Mouse (Mus musculus) stomach, postnatal 0 days (tissue): ENCODE measurements around the gene Trpm7. TPM values are rescaled to one million over a fixed set of nuclear protein-coding genes. Genes with fewer than 3 reads are reported as not detected.

Experiments used
- ATAC-seq: fragments of 200-750 bp; cut with Nextera tagmentation; 2 replicates; pipeline ENCODE4 v1.8.0; 2017; ENCODE audit not compliant: low FRiP score, low TSS enrichment
- DNase-seq: peaks from one replicate; pipeline ENCODE4 v3.0.0-alpha.2; 2016; ENCODE audit warnings: low spot score
- H3K27ac ChIP-seq: fragments of 300-500 bp; sonication (generic); replicated peaks from 2 replicates; pipeline ENCODE4 v1.5.1; 2014; ENCODE audit warnings: mild to moderate bottlenecking, control low read depth
- H3K27me3 ChIP-seq: fragments of 300-500 bp; sonication (generic); 2 replicates; pipeline ENCODE4 v1.6.1; 2014; ENCODE audit warnings: low read length; ENCODE audit not compliant: control insufficient read depth, insufficient read depth
- H3K36me3 ChIP-seq: fragments of 300-500 bp; sonication (generic); 2 replicates; pipeline ENCODE4 v1.6.1; 2014; ENCODE audit warnings: low read length, mixed read lengths; ENCODE audit not compliant: control insufficient read depth, insufficient read depth
- H3K4me1 ChIP-seq: fragments of 300-500 bp; sonication (generic); replicated peaks from 2 replicates; pipeline ENCODE4 v1.6.1; 2014; ENCODE audit warnings: antibody characterized with exemption; ENCODE audit not compliant: control insufficient read depth, insufficient read depth
- H3K4me2 ChIP-seq: fragments of 300-500 bp; sonication (generic); replicated peaks from 2 replicates; pipeline ENCODE4 v1.6.1; 2014; ENCODE audit warnings: low read depth, mild to moderate bottlenecking, control low read depth, moderate library complexity
- H3K4me3 ChIP-seq: fragments of 300-500 bp; sonication (generic); 2 replicates; pipeline ENCODE4 v1.5.1; 2014; ENCODE audit warnings: low read depth, low read length, control low read depth
- H3K9ac ChIP-seq: fragments of 300-500 bp; sonication (generic); 2 replicates; pipeline ENCODE4 v1.6.1; 2014; ENCODE audit warnings: mild to moderate bottlenecking, low read length, control low read depth, mixed read lengths
- H3K9me3 ChIP-seq: fragments of 300-500 bp; sonication (generic); 2 replicates; pipeline ENCODE4 v1.6.1; 2016; ENCODE audit warnings: low read length; ENCODE audit not compliant: control insufficient read depth
- CTCF ChIP-seq: IDR thresholded peaks from 2 replicates; pipeline ENCODE4 v1.5.1; 2016; ENCODE audit warnings: antibody characterized with exemption, low read depth, mild to moderate bottlenecking, moderate library complexity
- EP300 ChIP-seq: optimal IDR thresholded peaks from 2 replicates; pipeline ENCODE3; 2016; ENCODE audit warnings: antibody characterized with exemption
- WGBS: fragments of 180-500 bp; shearing (Covaris S2); extraction: QIAGEN DNeasy Blood & Tissue Kit; methylation state at CpG from one replicate; pipeline ENCODE4 v1.1.7; 2014; 5-methylcytosine and 5-hydroxymethylcytosine counted together
- polyA plus RNA-seq: library from polyadenylated mRNA; unstranded; fragments of >200 nt; fragmentation: Nextera tagmentation; extraction: Ambion mirVana; gene quantifications from 2 replicates; pipeline ENCODE4 v1.2.1, GENCODE M21; 2015

Gene Trpm7
- polyA plus RNA-seq, 1 experiment from 2014 or later = 22.4 TPM

DNA sequence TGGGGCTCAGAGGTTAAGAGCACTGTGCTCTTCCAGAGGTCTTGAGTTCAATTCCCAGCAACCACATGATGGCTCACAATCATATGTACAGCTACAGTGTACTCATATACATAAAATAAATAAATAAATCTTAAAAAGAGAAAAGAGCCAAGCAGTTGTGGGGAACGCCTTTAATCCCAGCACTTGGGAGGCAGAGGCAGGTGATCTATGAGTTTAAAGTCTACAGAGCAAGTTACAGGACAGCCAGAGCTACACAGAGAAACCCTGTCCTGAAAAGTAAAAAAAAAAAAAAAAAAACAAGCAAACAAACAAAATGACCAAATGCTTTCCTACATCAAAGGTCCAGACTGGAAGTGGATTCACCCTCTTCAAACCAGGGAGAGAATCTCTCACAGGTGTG, 2.0 kb upstream of the Trpm7 start:
- DNase-seq (no peak), ATAC-seq (no peak)
- Histone ChIP-seq H3K27ac (no peak overlapping the region), H3K9ac (no peak overlapping the region), H3K4me1 (no peaks in the 10 kb centered on the region), H3K27me3 (no peaks in the 10 kb centered on the region), H3K4me2 (no peak overlapping the region), H3K36me3 (no peaks in the 10 kb centered on the region), H3K9me3 (no peaks in the 10 kb centered on the region), H3K4me3 (no peak overlapping the region)
- 86% methylated on average over 1 of the region's 1 CpGs for WGBS
- no peak for TF ChIP-seq CTCF

DNA sequence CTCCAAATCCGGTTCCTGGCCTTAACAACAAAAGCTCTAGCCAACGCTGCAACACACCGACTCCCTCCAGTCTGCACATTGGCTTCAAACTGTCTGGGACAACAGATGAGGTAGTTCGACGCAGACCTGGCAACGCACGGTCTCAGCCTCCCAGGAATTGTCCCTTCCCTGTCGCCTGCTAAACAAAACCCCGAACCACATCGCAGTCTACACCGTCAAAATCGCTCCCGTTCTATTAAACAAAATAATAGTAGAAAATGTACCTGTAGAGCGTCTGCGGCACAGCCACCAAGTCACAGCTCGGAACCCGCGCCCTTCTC, 554 bp downstream of the Trpm7 start:
- H3K4me3 ChIP-seq = peak overlapping the region; percentile 88
- H3K36me3 ChIP-seq = no peaks in the 10 kb centered on the region
- no peaks in the 10 kb centered on the region for H3K4me1 ChIP-seq
- no peaks in the 10 kb centered on the region for H3K27me3 ChIP-seq
- peak overlapping the region; percentile 86 for H3K9ac ChIP-seq
- DNase-seq (no peak), ATAC-seq (peak; percentile 60)
- WGBS = under 1% methylated on average over 18 of the region's 18 CpGs
- TF ChIP-seq CTCF = no peak
- no peak for TF ChIP-seq EP300
- H3K4me2 ChIP-seq = peak overlapping the region; percentile 72
- H3K27ac ChIP-seq = peak overlapping the region; percentile 99
- H3K9me3 ChIP-seq = no peaks in the 10 kb centered on the region

DNA sequence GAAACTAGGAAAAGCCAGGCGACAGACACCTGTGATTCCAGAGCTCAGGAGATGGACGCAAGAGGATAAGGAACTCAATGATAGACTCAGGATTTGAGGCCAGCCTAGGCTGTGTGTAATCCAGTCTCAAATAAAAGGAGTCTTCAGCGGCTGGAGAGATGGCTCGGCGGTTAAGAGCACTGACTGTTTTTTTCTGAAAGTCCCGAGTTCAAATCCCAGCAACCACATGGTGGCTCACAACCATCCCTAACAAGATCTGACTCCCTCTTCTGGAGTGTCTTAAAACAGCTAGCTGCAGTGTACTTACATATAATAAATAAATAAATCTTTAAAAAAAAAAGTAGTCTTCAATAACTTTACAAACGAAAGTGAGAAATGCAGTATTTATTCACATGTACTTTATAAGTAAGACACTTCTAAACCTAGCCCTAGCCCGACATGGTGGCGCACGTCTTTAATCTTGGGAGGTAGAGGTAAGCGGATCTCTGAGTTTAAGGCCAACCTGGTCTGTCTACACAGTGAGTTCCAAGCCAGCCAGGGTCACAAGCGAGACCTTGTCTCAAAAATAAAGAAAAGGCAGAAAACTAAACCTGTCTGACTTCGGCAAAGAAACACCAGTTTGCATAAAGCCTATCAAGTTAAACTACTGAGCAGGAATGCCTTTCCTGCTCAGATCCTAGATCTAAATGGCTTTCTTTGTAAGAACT, 1.1 kb downstream of the Trpm7 start:
- no peaks in the 10 kb centered on the region for H3K9me3 ChIP-seq
- H3K27me3 ChIP-seq = no peaks in the 10 kb centered on the region
- peak overlapping the region; percentile 99 for H3K27ac ChIP-seq
- H3K4me3 ChIP-seq = peak overlapping the region; percentile 88
- ATAC-seq = no peak
- TF ChIP-seq CTCF (peak; percentile 37), EP300 (no peak)
- H3K4me2 ChIP-seq = peak overlapping the region; percentile 72
- H3K36me3 ChIP-seq = no peaks in the 10 kb centered on the region
- H3K4me1 ChIP-seq = no peaks in the 10 kb centered on the region
- DNase-seq = no peak
- H3K9ac ChIP-seq = peak overlapping the region; percentile 86
- WGBS = 19% methylated on average over 13 of the region's 13 CpGs

DNA sequence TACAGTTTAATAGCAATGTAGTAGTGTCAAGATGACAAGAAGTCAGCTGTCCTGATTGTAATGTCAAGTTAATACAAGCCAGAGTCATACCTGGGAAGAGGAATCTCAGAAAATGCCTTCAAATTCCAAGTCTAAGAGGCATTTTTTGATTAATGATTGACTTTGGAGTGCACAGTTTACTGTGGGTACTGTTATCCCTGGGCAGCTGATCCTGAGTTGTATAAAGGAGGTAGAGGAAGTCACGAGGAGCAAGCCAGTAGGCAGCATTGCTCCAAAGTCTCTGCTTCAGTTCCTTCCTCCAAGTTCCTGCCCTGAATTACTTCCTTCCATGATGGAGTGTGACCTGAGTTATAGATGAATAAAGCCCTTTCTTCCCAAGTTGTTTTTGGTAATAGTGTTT, 9.7 kb downstream of the Trpm7 start:
- H3K4me2 ChIP-seq = no peak overlapping the region
- ATAC-seq (no peak), DNase-seq (no peak)
- H3K27me3 ChIP-seq = no peaks in the 10 kb centered on the region
- H3K36me3 ChIP-seq = no peaks in the 10 kb centered on the region
- no peaks in the 10 kb centered on the region for H3K9me3 ChIP-seq
- no peak overlapping the region for H3K4me3 ChIP-seq
- no peaks in the 10 kb centered on the region for H3K4me1 ChIP-seq
- H3K9ac ChIP-seq = no peak overlapping the region
- H3K27ac ChIP-seq = no peak overlapping the region
- WGBS = 74% methylated on average over 1 of the region's 1 CpGs
- TF ChIP-seq CTCF (no peak), EP300 (no peak)

DNA sequence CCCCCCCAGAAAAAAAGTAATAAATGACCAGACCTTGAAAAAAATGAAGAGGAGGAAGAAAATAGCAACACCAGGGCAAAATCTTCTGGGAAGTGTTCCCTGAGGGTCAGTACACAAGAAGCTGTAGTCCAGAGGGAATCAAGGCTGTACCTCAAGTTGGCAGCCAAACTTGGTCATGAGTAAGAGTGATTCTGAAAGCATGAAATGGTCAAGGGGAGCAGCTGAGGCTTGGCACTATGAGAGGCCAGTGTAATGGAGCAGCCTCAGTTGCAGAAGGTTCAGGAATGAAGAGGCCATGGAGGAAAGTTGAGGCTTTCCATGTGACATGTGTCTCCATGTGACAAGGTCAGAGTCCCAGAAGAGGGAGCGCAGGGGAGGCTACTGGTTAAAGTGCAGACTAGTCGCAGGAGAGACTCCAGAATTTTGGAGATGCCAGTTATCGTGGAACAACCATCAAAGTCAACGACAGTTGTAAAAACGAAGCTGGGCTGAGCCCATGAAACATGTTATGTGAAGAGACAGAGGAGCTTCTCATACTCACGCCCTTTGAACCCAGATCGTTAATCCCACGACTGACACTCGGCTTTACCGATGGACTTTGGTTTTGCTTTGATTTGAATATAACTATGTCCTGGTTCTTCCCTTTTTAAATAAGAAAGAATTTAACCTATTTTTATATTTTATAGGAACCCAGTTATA, 10.4 kb downstream of the Trpm7 start:
- TF ChIP-seq CTCF (no peak), EP300 (no peak)
- WGBS = 86% methylated on average over 10 of the region's 10 CpGs
- Histone ChIP-seq H3K36me3 (no peaks in the 10 kb centered on the region), H3K4me2 (no peak overlapping the region), H3K27ac (no peak overlapping the region), H3K4me1 (no peaks in the 10 kb centered on the region), H3K4me3 (no peak overlapping the region), H3K27me3 (no peaks in the 10 kb centered on the region), H3K9ac (no peak overlapping the region), H3K9me3 (no peaks in the 10 kb centered on the region)
- ATAC-seq (no peak), DNase-seq (no peak)

DNA sequence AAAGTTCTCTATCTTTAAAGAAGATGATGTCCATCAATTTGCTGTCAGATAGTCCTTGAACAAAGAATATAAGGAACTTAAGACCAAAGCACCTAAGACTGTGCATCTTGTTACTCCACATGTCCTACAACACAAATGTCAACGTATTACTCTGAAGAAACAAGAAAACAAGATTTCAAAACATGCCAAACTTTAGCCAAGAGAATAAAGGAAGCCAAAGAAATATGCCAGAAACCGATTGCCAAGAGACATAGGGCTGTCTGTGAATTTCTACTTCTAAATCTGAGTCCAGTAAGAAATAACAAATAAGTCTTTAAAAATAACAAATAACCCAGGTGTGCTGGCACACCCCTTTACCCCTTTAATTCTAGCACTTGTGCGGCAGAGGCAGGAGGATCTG, 11.0 kb downstream of the Trpm7 start:
- 94% methylated on average over 3 of the region's 3 CpGs for WGBS

More for the DNA sequence above, 11.0 kb downstream of the Trpm7 start:
- no peak overlapping the region for H3K4me2 ChIP-seq
- no peaks in the 10 kb centered on the region for H3K36me3 ChIP-seq
- H3K9ac ChIP-seq = no peak overlapping the region
- DNase-seq = no peak
- no peaks in the 10 kb centered on the region for H3K4me1 ChIP-seq
- H3K9me3 ChIP-seq = no peaks in the 10 kb centered on the region
- H3K27ac ChIP-seq = no peak overlapping the region
- no peak overlapping the region for H3K4me3 ChIP-seq
- H3K27me3 ChIP-seq = no peaks in the 10 kb centered on the region
- ATAC-seq = no peak
- TF ChIP-seq CTCF (no peak), EP300 (no peak)
